Mouse (Mus musculus) fat pad, adult 2 months (tissue): ENCODE measurements at regions not wholly inside any gene's neighbourhood (a gene's known extent, or its start where the extent isn't known, plus 50 kb on each side); places are given as distances from the start of the nearest gene placed in this dataset.
A peak's percentile ranks its signal among the peaks of the same experiment; 100 is the strongest.

Source experiments
- DNase-seq: peaks from one replicate; pipeline ENCODE4 v3.0.0-alpha.2; 2011; ENCODE audit warnings: low read depth, low spot score; ENCODE audit errors: extremely low read depth

DNA sequence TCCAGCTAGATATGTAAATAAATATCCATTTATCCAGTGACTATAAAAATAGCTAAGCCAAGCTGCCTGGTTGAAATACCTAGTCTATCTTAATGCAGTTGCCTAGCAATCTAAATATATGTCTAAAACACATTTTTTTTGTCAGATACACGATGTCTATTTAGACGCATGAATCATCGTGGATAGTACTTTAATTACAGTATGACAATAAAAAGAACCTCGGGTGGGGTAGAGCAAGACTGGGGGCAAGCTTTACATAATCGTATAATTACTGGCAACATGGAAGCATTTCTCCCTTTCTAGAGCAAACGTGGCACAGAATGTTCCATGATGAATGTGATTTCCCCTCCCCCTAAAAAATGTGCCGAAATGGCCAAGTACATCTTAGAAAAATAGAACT is 180.4 kb downstream of the Gm19935 start:
- no peak for DNase-seq

DNA sequence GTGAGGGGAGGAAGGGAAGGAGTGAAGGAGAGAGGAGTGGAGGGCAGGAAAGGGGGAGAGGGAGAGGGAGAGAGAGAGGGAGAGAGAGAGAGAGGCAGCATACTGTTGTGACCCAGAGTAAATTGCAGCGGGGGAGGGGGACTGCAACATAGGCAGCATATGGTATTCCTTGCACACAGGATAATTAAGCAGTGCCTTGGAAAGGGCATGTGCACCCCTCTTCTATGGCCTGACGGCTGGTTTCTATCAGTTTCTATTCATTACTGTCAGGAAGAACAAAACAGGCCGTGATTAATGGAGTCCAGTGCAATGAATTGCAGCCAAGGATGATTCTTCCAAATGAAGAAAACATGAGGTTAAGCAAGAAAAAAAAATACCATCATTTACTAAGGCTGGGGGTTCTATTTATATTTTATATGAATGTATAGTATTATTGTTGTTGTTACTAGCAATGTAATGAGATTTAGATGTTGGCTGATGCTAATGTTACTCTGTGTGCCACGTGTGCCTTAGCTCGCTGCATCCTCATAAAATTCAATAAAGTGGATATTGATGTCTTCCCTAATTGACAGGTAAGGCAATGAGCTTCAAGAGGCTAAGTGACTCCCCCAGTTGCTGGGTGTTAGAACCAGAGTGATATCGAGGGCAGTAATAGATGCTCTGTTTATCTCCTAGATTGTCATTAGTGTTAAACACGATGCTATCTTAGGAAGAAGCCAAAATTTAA is 181.3 kb downstream of the Gm19935 start:
- DNase-seq: no peak

DNA sequence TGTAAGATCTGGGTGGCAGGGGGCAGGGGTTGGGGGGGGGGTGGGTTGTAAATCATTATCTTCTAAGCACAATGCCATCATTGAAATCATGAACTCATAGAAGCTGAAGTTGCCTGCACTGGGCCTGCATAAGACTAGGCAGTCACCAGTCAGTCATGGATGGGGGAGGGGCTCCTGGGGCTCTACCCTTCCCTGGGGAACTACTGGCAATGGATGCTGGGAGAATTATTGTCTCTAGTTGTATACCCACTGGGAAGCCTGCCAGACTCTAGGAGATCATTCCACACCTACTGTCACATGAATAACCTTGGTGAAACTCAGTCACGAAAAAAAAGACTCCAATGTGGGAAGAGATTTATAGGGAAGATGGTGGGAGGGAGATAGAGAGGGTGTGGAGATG is 186.4 kb downstream of the Gm19935 start:
- no peak for DNase-seq

DNA sequence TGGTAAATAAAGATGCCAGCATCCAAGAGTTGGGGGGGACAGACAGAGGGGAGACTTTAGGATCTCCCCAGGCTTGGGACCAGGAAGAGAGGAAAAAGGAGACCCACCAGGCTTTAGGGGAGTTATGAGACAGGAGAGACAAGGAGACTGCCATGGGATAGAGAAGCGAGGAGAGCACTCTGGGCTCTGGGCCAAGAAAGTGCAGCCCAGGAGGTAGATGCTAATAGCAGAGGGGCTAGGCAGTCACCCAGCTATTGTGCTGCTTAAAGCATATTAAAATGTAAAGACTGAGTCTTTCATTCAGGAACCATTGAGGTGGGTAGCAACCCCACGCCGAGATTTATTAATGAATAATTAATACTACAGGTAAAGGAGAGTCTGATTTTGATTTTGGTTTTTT is 208.8 kb downstream of the Gm19935 start:
- no peak for DNase-seq

DNA sequence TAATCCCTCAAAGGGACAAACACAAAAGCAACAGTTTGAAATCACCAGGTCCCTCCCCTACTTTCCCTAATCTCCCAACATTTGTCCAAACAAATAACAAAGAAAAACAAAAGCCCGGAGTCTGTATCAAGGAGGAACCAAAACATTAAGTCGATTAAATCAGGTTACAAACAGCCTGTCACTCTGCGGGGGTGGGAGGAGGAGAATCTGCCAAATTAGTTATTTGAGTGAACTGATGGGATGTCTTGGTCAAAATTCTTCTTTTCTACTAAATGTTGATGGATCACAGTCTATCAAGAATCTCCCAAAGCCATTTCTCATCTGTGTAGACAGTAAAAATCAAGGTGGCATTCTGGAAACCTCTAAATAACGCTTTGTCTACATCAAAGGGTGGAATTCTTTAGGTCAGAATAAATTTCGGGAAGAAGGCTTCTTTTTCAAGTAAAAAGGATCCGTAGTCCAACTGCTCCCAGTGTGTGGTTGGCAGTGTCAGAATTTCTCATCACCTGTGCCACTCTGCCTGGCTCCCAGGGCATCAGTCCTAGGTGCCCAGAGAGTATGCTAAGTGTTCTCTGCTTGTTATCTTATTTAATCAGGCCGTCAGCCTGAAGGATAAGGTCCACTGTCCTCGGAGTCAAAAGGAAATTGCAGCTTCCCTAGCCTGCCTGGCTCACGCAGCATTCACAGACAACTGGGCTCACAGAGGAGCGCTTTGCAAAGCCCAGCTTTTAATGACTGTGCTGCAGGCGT is 216.1 kb downstream of the Gm19935 start:
- no peak for DNase-seq

DNA sequence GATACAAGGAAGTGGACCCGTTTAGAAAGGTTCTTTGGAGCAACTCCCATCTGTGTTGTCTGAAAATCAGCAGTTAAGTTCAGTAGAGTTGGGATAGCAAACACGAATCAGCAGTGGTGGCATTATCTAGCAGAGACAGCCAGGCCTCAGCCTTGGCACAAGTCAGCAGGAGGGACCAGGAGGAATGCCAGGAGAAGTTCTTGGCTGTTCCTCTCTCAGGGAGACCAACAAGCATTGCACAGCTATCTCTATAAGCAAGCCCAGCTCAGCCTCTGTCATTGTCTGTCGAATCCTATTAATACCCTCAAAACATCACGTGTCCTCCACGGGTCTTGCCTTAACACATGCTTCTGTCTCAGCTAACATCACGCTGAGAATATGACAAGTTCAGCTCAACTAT is 219.8 kb downstream of the Gm19935 start:
- no peak for DNase-seq

DNA sequence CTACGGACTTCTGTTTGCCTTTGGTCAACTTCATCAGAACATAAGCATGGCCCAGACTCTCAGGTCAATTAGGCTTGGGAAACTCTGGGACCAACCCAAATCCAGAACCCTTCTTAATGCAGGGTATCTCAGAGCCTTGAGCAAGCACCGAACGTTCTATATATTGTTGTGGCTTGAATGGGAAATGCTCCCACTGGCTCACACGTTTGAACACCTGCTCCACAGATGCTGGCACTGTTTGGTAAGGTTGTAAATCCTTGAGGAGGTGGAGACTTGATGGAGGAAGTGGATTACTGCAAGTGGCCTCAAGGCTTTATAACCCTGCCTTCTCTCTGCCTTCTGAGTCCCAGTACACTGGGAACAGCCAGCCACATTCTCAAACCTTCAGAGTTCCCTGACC is 231.3 kb upstream of the Tox3 start:
- DNase-seq: peak; percentile 63

DNA sequence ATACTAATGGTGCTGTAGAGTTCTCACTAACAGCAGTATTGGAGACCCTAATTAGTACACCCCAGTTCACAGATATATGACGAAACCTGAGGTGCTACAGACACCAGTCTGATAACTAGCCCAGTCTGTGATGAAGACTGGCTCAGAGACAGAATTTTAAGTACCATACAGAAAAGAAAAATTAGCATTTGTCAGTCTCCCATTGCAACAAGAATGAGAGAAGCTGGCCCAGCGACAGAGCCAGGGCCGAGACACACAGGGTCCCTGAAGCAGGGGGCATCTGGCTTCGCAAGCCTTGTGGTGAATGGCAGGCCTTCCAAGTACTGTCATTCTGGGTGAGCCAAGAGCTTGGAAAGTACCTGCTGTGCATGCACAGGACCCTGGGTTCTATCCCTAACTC is 228.8 kb upstream of the Tox3 start:
- no peak for DNase-seq

DNA sequence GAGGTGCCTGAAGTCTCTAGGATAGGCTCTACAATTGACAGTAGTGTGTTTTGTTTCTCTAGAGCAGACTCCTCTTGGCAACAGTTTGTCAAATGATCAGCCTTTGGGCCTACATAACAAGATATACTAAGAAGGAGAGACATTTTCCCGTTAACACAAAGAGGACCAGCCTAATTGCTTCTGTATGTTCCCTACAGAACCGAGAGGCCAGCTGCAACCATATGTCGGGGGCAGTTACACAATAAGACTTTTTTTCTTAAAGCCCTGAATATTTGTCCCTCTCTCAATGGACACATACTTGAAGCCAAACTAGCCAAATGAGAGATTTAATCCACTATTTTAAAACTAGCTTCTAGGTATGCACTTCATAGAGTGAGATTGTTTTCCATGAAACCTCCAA is 226.5 kb upstream of the Tox3 start:
- no peak for DNase-seq

DNA sequence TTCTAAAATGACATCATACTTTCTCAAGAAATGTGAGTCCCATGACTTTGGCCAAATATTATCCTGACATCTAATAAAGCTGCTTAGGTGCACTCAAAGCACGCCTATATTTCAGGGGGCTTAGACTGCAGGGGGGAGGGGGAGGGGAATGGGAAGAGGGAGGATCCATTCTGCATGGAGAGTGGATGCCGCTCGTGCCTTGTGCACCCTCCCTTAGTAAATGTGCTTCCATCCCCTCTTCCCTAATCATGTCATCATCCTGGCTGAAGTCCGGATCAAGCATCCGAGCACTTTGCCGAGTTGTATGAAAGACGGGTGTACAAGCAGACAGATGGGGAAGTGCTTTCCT is 207.9 kb upstream of the Tox3 start:
- no peak for DNase-seq

DNA sequence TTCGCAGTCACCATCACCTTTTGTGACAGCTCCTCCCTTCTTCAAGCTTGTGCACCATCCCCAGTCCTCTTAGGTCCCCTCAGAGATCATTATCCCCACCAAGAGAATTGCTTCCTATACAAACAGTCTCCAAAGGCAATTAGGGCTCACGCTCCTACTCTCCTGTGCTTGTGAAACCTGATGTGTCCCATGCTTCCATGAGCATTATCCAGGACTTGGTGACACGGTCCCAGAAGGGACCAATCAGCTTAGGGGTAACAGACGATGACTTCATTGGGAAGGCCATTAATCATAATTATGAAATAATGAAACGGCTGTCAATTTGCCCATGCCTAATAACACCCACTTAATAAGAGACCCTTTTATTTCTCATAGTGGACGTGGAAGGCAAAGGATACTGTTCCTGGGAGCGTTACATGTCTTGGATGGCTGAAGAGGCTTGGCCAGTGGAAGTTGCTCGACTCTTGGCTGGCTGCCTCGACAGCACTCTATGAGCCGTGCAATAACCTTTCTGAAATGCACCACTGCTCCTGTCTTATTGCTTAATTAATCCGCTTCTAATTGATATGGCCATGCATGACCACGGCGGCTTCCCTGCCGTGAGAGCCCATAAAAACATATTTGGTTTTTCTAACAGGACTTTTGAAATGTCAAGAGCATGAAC is 207.4 kb upstream of the Tox3 start:
- no peak for DNase-seq

DNA sequence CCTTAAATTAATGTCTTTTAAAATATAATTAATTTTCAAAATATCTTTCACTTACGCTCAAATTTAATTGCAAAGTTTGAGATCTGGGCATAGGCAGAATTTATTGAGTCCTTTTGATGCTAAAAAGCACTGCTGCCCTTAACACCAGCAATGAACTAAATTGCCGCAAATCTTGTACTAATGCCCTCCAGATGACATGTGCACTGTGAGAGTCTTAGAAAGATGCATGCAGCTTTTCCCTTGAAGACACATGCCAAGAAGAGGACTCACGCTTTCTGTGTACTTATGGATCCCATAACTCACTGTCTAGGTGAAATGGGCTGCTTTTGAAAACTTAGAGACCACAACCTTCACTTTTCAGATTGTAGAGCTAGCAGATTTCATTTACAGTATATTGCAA is 199.1 kb upstream of the Tox3 start:
- no peak for DNase-seq

DNA sequence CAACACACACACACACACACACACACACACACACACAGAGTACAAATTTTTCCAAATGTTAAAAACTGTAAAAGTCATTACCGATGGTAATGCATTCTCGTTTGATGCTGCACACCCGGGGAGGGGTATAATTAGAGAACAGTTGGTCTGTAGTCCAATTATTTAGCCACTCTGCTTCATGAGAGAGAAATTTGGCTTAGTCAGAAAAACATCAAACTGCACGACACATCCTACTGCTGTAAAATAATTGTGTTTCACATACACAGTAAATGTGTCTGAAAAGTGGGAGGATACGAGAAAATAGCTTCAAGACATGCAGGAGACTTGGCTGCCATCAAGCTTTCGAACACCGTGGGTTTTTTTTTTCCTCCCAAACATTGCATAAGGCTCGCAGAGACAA is 194.5 kb upstream of the Tox3 start:
- no peak for DNase-seq

DNA sequence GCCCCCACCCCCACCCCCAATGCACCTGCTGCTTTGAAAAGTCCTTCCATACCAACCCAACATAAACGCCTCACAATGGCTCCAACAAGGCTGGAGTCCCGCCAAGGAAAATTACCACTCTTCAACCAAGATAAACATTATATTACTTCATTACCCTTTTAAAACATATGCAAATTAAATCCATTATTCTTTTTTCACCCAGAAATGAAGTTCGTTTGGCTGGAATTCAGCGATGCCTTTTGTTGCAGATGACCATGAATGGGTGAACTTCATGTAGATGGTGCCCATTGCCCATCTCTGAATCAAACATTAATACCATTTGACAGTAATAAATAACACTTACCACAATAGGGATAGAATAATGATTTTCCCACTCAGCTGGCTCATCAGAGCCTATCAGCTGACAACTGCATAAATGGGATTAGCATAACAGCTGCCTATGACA is 188.1 kb upstream of the Tox3 start:
- DNase-seq: no peak

DNA sequence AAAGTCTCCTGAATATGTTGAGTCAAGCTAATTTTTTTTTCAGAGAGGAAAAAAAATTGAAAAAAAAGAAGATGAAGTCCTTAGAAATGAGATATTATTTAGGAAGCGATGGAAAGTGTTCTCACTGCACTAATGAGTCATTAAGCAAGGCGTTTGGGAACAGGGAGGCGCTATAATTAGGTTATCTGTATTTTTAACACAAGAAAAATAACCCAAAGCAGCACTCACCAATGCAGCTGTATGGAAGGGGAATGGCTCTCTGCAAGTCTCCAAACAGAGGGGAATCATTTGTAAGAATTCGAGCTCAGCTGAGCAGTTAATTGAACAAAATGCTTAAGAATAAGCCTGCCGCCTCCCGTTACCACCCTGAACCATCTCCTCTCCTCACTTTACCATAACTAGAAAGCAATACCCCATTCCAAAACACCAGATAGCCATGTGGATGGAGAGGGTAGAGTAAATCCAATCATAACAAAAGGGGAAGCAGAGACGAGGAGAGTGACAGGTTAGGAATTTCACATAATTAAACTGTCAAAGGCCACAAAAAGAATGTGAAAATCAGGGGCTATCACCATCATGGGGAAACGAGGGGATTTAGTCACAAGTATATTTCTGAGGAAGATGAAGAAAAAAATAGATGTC is 187.5 kb upstream of the Tox3 start:
- DNase-seq: no peak

DNA sequence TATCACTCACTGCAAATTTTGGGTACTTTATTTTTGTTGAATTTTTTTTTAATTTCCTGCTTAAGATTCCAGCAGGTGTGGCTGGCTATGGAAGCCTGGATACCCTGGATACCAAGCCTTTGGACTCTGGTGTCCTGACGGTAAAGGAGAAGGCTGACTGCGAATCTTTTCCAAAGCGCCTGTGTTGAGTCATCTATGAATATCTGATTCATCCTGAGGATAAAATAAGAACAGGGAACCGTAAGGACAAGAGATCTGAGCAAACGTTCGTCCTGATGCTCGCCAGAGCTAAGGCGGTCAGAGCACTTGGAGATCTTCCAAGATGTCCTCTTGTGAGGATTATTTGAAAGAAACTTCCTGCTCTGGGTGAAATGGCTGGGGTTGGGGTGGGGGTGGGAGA is 173.2 kb upstream of the Tox3 start:
- DNase-seq: no peak

DNA sequence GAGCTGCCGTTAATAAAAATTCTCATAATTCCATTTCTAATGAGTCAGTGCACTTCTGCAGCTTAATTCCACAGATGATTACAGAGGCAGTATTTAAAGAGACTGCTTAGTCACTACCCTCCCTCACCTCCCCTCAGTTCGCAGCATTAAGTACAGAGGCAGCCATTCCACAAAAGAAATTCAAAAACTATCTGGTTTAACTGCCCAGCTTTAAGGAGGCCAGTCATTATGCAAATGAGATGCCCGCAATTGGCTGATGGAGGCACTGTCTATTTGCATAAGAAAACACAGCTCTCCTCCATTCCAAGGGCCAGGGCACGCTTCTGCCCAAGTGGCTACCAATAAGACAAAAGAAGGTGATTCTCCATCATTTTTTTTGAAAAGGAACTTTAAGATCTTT is 172.0 kb upstream of the Tox3 start:
- DNase-seq: no peak

DNA sequence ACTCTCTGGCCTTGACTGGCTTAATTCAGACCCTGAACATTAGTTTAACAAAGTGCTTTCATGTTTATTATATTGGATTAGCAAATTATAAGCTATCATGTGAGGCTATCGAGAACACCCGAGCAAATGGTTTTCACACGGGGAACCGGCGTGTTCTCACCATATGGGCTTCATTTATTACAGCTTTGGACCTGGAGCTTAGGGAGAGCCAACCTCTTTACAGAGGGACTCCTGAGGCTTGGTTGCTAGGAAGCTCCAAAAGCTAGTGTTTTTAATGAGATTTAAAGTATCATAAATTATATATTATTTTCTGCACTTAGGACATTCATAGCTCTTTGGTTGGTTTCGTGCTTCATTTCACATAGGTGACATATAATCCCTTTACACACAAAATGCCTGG is 171.4 kb upstream of the Tox3 start:
- no peak for DNase-seq

DNA sequence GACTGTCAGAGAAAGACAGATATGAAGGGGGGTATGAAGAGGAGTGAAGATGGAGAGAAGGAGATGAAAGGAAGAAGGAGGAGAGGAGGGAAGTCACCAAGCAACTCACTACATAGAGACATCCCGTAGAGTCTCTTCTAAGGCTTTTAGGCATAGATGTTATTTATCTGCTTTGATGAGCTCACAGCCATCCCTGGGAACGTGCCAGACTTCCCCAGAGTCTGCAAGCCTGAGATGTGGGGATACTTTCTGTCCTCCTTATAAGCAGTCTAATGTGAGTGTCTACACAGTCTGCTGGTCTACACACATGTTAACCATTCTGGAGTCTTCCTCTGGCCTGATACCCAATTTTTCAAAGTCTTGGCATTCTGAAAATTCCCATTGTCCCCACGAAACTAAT is 166.0 kb upstream of the Tox3 start:
- DNase-seq: no peak

DNA sequence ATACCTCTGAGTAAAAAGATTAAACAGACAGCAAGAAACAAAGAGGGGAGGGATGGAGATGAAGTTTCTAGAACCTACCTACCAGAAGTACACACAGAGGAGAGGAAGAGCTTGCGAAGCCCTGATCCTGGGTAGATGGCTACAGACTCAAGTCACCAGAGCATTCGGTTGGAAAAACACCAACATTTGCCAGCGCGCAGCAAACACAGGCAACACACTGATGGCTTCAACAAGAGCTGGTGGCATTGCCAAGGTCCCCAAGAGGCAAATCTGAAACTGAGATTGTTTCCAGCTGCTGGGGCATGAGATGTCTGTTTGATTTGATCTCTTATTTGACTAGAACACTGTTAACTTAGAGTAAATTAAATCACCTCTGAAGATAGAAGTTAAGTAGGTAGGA is 165.5 kb upstream of the Tox3 start:
- no peak for DNase-seq

DNA sequence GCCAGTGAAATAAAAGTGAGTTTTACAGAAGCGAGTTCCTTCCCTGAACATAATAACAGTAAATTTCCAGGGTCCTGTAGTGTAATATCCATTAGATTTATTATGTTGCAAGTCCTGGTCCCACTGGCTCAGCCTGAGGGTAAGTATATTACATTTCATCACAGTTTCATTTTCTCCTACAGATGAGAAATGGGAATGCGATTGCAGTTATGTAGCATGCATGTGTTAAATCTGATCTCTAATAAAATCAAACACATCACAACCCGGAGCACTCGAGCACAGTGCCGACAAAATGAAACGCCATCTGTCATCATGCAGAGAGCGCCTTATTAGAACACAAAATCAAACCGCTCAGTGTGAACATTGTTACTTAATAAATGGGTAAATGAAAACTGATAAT is 165.0 kb upstream of the Tox3 start:
- DNase-seq: no peak

DNA sequence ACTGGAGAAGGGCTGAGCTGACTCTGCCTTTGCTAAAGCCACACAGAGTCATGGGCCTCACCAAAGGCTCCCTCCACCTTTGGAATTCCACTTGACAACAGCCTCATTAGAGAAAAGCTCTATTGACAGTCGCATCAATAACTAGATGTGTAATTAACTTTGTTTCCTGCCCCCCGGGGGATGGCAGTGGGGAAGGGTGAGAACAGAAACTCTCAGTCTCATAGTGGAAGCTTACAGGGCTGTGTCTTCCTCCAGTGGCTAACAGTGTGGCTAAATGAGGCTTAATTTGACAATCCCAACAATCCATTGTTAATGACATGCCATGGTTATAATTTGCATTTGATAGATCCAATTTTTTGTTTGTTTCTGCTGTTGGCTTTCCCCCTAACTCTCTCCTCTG is 164.5 kb upstream of the Tox3 start:
- no peak for DNase-seq
